Mouse (Mus musculus) cerebellum, postnatal 4 days (tissue): ENCODE results near the gene Blvra.

Experiments
- DNase-seq, 2 experiments: peaks; one replicate each; pipeline ENCODE4 v3.0.0; 2022; ENCODE audit warnings: low spot score in 2 of 2, mixed read lengths in 1 of 2

Blvra gene

DNA sequence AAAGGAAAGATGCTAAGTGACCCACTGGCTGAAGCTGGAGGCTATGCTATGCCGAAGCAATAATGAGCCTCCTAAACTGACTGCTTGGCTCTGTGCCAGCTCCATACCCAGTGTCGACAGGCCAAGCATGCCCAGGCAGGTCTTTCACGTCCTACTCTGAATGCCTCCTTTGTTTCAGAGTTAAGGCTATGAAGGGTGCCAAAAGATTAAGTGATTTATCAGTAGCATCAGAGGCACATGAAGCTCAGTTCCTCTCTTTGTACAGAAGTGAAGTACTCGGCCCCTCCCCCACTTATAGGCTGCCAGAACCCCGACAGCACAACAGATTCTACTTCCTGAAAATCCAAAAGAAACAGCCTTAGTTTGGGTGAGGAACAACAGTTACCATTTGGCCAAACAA lies 66.5 kb downstream of the Blvra start:
- DNase-seq, result peak in 1 of 2 experiments; percentile 20

DNA sequence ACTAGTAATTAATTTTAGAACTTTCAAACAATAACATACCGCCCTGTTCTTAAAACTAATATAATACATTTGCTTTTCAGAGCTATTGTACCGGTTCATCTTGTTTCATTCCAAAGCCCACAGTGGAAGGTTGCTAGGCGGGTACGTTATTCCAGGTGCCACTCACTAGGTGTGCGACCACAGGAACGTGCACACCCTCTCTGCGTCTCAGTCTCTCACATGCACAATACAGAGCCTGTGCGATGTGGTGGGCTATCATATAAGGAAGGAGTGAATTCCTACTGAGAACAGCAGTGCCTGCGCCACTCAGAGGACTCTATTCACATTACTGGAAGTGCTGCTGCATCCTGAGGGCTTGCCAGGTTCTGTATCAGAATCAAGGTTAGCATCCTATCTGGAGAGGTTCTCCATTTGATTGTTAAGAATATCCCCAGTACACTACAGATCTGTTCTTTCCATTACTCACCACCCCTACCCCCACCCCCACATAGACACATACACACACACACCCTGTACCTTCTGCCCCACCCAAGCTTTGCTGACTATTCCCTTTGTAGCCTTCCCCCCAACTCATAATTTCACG lies 67.5 kb downstream of the Blvra start:
- no peak for DNase-seq

DNA sequence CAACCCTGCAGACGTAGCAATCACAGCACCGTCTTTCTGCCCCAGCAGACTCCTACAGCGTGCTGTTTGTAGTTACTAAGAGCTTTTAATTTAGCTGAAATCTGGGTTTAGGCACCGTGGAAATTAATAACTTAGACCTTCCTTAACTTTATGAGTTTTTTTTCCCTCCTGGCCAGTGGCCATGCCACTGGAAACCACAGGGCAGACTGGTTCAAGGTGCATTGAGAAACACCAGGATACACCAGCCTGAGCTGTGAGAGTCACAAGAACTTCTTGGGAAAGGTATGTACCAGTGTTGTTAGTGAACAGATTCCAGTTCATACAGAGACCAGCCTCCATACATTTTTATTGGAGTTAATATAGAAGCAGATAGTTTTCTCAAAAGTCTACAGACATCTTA lies 68.0 kb downstream of the Blvra start:
- no peak for DNase-seq

DNA sequence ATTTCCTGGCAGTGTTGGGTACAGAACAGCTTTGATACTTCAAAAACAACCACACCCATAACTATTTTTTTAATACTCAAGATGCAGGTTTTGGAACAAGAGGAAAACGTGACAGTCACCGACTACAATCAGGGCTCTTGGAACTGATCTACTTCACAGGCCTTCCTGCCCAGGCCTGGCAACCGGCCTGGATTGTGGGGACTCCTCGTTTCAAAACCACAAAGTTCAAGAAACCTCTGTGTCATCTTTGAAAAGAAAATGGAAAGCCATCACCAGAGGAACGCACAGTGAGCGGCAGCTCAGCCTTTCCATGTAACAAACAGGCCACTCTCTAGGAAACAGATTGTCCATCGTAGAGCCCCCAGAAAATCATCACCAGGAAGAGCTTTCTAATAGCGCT lies 68.6 kb downstream of the Blvra start:
- DNase-seq, result no peak

DNA sequence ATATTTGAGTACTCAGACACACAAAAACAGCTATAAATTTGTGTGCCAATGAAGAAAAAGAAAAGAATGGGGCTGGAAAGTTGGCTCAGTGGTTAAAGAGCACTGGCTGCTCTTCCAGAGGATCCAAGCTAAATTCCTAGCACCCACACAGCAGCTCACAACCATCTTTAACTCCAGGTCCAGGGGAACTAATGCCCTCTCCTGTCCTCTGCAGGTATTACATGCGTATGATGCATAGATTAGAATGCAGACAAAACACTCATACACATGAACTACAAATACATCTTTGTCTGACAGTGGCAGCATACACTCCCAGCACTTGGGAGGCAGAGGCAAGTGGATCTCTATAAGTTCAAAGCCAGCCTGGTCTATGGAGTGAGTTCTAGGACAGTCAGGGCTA lies 69.1 kb downstream of the Blvra start:
- DNase-seq, result no peak

DNA sequence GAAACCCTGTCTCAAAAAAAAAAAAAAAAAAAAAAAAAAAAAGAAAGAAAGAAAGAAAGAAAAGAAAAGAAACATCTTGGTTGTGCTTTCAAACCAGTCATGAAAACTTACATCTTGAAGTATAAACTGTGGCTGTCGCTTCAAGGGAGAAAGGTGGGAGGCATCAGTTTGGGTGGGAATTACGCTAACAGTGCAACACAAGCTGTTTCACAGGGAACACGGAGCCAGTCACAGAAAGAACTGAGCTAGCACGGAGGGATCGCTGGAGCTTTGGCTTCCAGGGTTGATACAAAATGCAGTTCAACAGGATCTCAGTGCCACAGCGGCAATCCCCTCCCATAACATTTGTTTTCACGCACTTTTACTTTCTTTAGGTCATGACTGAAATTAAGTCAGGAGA lies 69.5 kb downstream of the Blvra start:
- DNase-seq, result no peak

DNA sequence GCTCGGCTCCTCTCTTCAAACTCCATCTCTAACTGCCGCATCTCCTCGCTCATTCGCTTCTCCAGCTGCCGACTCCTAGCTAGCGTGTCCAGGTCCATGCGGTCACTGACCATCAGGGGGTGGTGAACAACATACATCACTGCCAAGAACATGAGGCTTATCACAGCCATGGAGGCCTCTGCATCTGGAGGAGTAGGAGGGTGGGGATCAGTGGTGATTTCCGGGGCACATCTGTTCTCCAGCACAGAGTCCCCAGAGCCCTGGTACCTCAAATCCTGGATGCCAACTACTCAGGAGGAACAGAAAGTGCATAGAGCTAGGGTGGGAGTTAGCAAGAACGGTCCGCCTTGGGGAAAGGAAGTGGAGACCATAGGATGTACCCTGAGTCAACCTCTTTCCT lies 71.6 kb downstream of the Blvra start:
- DNase-seq, result no peak

DNA sequence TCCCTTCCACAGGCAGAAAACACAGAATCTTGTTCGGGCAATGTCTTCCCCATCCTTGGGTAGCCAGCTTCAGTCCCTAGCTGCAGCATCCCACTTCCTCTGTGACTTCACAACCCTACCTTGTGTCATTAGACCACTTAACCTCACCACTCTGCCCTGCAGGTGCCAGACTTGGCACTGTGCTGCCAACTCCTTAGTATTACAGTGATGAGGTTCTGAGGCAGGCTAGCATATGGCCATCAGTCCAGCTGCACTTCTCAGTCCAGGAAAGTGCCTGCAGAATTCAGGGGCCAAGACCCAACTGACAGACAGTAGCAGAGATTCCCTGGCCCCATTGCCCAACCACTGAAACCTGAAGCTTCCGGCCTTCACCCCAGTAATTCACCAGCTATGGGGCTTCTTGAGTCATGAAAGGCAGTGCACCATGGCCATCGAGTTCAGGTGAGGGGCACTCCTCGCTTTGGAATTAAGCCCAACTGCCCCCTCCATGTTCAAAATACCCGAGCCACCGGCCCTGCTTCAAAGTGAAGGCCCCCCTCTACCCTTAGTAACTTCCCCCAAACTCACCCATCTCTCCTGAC lies 72.2 kb downstream of the Blvra start:
- no peak for DNase-seq

DNA sequence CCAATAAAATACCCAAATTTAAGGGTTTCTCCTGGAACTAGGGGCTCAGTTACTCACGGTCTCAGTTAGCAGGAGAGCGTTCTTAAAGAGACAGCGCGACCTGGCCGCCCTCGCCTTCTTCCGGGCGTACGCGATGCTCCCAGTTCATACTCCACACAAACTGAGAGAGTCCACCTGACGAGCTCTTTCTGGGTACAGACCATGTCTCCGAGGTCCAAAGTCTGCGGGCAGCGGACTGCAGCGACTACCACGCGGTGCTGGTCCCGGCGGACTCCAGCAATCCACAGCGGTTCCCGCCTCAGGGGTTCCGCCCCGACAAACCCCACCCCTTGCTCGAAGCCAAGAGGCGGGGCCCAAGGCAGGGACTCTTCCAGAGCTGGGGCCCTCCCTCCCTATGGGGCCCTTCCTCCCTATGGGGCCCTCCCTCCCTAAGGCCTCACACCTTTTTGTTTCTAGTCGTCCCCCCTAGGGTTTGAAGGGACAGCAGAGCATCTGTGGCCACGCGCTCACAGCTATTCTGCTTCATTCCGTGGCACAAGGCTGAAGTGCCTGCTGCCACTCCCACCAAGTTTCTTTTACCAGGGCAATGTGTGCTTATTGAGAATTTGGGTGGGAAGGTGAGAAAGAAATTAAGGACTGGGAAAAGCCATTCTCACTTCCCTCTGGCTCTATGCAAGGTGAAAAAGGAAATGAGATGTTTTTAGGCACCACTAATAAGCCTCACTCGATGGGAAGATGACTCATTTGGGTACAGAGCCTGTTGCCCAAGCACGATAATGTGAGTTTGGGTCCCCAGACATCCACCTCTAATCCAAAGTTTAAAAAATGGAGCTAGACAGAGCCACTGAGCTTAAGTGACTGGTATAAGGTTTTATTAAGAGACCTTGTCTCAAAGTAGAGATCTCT lies 72.9 kb downstream of the Blvra start, which contains the start of gene Itpripl1:
Gene Itpripl1, minus strand, starts transcription at position 285 of the 906 bp plus-strand sequence.
- peak in 1 of 2 experiments; percentile 35 for DNase-seq

DNA sequence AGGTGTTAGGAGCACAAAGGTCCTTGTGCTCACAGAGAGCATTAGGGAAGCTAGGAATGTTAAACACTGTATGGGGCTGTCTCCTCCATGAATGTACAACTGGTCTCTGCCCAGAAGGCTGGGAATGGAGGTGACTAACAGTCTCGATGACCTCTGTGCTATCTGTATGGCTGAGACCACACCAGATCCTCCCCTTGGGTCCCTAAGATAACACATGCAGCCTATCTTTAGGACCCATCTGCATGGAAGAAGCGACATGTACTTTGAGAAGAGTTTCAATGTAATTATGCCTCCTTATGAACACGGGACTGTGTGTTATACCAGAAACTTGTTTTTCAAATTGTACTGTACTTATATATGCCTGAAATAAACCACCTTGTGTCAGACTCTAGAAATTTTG lies 75.2 kb downstream of the Blvra start:
- DNase-seq, result no peak
